Mouse (Mus musculus) E14TG2a.4 (cell line): Measurements from ENCODE around the gene Sf3b3.

Experiments
- CTCF ChIP-seq: conservative IDR thresholded peaks from 2 replicates; pipeline ENCODE4 v1.5.1; 2014; ENCODE audit warnings: low read length
- NANOG ChIP-seq: IDR thresholded peaks from 2 replicates; pipeline ENCODE4 v1.6.1; 2014; ENCODE audit warnings: borderline replicate concordance, low read length, mixed read lengths
- POU5F1 ChIP-seq: IDR thresholded peaks from 2 replicates; pipeline ENCODE4 v1.6.1; 2014; ENCODE audit warnings: low read length, borderline replicate concordance

- TF ChIP-seq CTCF (no peak), POU5F1 (no peak), NANOG (no peak)
Observed at GRCm38 (mm10) chr8:110803856-110804255, 42.7 kb downstream of the Sf3b3 start.
